Mouse (Mus musculus): ENCODE measurements around the gene Thsd4.

GRCm38 (mm10) chr9:60115306-60115705 lies 406.5 kb downstream of the Thsd4 start:
- TF ChIP-seq CTCF (IDR thresholded peaks at IDR 0.05; ENCODE audit: extremely low read depth, insufficient read length, insufficient replicate concordance, low read depth, low read length): no peak
- TF ChIP-seq POLR2A (IDR thresholded peaks at IDR 0.05; ENCODE audit: low read depth, low read length): no peak

Measured in small intestine, adult 2 months (tissue).